ENCODE assay signal across 22 mouse cellular contexts in the genomic region with DNA sequence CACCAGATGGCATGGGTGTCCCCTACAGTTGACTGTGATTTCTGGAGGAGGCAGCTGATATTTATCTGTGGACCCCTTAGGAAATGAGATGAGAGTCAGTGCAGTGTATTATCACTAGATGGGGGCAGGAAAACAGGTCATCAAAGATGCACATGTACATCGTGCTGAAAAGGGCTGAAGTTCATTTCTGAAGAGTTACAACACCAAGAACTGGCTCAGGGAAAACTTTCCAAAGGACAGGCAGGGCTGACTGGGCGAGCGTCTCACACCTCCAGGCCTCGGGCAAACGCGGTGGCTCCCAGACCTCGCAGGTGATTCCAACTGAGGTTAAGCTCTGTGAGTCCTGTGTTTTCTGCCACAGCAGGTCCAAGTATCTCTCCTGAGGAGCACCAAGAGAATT. TPM values are rescaled to one million over a fixed set of nuclear protein-coding genes. Genes with fewer than 3 reads are reported as not detected.
A peak's percentile ranks its signal among the peaks of the same experiment; 100 is the strongest.
DNase-seq lines count a peak whose midpoint lies in the region; ATAC-seq and TF ChIP-seq lines count a peak whose summit lies in the region.
"Had no signal": no experiment of that assay in that cellular context is flagged by ENCODE, and none has a peak within 500 bp of the region (broad histone marks: within the 10 kb centered on the region; RNA-seq: fewer than 3 reads in every experiment).

No protein-coding gene starts in this region.

- H3K27me3 ChIP-seq in forebrain, embryonic 11.5 days (ENCODE audit: control insufficient read depth, insufficient read depth, low read length), result no peaks in the 10 kb centered on the region
- 0 out of 2 replicates have a peak, but pooled peaks cover 2% of the 10 kb centered on the region for H3K27me3 ChIP-seq in forebrain, embryonic 13.5 days
- H3K27me3 ChIP-seq in liver, adult 2 months (ENCODE audit: control insufficient read depth, insufficient read depth, low read length), result no peaks in the 10 kb centered on the region
- 0 out of 2 replicates have a peak, but pooled peaks cover 12% of the 10 kb centered on the region for H3K27me3 ChIP-seq in liver, embryonic 12.5 days (replicated peaks)
- H3K27me3 ChIP-seq in liver, postnatal 0 days (ENCODE audit: insufficient read depth, low read length), result no peaks in the 10 kb centered on the region
- H3K27me3 ChIP-seq in liver, embryonic 11.5 days (replicated peaks; ENCODE audit: control insufficient read depth, insufficient read depth, low read length), result no peaks in the 10 kb centered on the region
- H3K27me3 ChIP-seq: Patski had no signal

- peaks cover 19% of the 10 kb centered on the region for H3K4me1 ChIP-seq in forebrain, embryonic 11.5 days (replicated peaks; ENCODE audit: control insufficient read depth, insufficient read depth, low read length)
- peaks cover 16% of the 10 kb centered on the region for H3K4me1 ChIP-seq in forebrain, embryonic 13.5 days
- H3K4me1 ChIP-seq in liver, adult 2 months (ENCODE audit: control insufficient read depth, insufficient read depth, low read length), result peaks cover 17% of the 10 kb centered on the region
- H3K4me1 ChIP-seq in liver, embryonic 12.5 days, result peaks cover 39% of the 10 kb centered on the region
- peaks cover 27% of the 10 kb centered on the region for H3K4me1 ChIP-seq in liver, postnatal 0 days (ENCODE audit: insufficient read depth)
- peaks cover 27% of the 10 kb centered on the region for H3K4me1 ChIP-seq in liver, embryonic 11.5 days (replicated peaks; ENCODE audit: control insufficient read depth, insufficient read depth, low read length)

- H3K9me3 ChIP-seq in forebrain, embryonic 11.5 days (ENCODE audit: control insufficient read depth, low read length), result no peaks in the 10 kb centered on the region
- H3K9me3 ChIP-seq in forebrain, embryonic 13.5 days (replicated peaks), result no peaks in the 10 kb centered on the region
- no peaks in the 10 kb centered on the region for H3K9me3 ChIP-seq in liver, embryonic 12.5 days (replicated peaks)
- peaks cover under 1% of the 10 kb centered on the region; the same call in 1 of the 2 replicates for H3K9me3 ChIP-seq in liver, postnatal 0 days (ENCODE audit: low read length)
- H3K9me3 ChIP-seq in liver, embryonic 11.5 days (ENCODE audit: control insufficient read depth, low read length), result no peaks in the 10 kb centered on the region
- H3K9me3 ChIP-seq: G1E had no signal

- H3K9ac ChIP-seq in forebrain, embryonic 11.5 days (ENCODE audit: low read length), result no peak overlapping the region
- no peak overlapping the region for H3K9ac ChIP-seq in forebrain, embryonic 13.5 days
- no peak overlapping the region for H3K9ac ChIP-seq in liver, adult 2 months (ENCODE audit: low read depth, low read length)
- no peak overlapping the region for H3K9ac ChIP-seq in liver, embryonic 12.5 days
- no peak overlapping the region for H3K9ac ChIP-seq in liver, postnatal 0 days (replicated peaks)
- no peak overlapping the region for H3K9ac ChIP-seq in liver, embryonic 11.5 days (ENCODE audit: low read depth, low read length)

- no peak overlapping the region for H3K4me3 ChIP-seq in forebrain, embryonic 11.5 days (ENCODE audit: low read depth, low read length)
- no peak overlapping the region for H3K4me3 ChIP-seq in forebrain, embryonic 13.5 days
- no peak overlapping the region for H3K4me3 ChIP-seq in liver, adult 2 months (ENCODE audit: insufficient read depth, low read depth, low read length)
- H3K4me3 ChIP-seq in liver, embryonic 12.5 days, result no peak overlapping the region
- no peak overlapping the region for H3K4me3 ChIP-seq in liver, postnatal 0 days (ENCODE audit: low read depth, low read length)
- no peak overlapping the region for H3K4me3 ChIP-seq in liver, embryonic 11.5 days (ENCODE audit: low read depth, low read length)

- H3K36me3 ChIP-seq in forebrain, embryonic 11.5 days (ENCODE audit: control insufficient read depth, insufficient read depth, low read length), result no peaks in the 10 kb centered on the region
- H3K36me3 ChIP-seq in forebrain, embryonic 13.5 days (ENCODE audit: poor library complexity, severe bottlenecking), result no peaks in the 10 kb centered on the region
- H3K36me3 ChIP-seq in liver, adult 2 months (ENCODE audit: control insufficient read depth, insufficient read depth, low read length), result no peaks in the 10 kb centered on the region
- no peaks in the 10 kb centered on the region for H3K36me3 ChIP-seq in liver, embryonic 12.5 days
- no peaks in the 10 kb centered on the region for H3K36me3 ChIP-seq in liver, postnatal 0 days (replicated peaks; ENCODE audit: insufficient read depth, low read length)
- H3K36me3 ChIP-seq in liver, embryonic 11.5 days (ENCODE audit: control insufficient read depth, insufficient read depth, low read length), result no peaks in the 10 kb centered on the region
- H3K36me3 ChIP-seq: G1E had no signal

- TF ChIP-seq POLR2A in liver, adult 2 months (IDR thresholded peaks at IDR 0.05; ENCODE audit: extremely low read depth, insufficient read depth, low read length), result no peak

- no peak overlapping the region for H3K27ac ChIP-seq in forebrain, embryonic 11.5 days (ENCODE audit: low read depth, low read length)
- H3K27ac ChIP-seq in forebrain, embryonic 13.5 days, result no peak overlapping the region
- H3K27ac ChIP-seq in liver, adult 2 months (replicated peaks; ENCODE audit: insufficient read depth, low read depth, low read length), result peak overlapping the region; percentile 28; the same call in 1 of the 2 replicates
- H3K27ac ChIP-seq in liver, embryonic 12.5 days, result no peak overlapping the region
- peak overlapping the region; percentile 69 for H3K27ac ChIP-seq in liver, postnatal 0 days (ENCODE audit: low read depth)
- no peak overlapping the region for H3K27ac ChIP-seq in liver, embryonic 11.5 days (ENCODE audit: low read depth, low read length)

- no peak for TF ChIP-seq EP300 in liver, postnatal 0 days (IDR thresholded peaks at IDR 0.05; ENCODE audit: low read depth)

- no peaks in the 10 kb centered on the region for H3K79me2 ChIP-seq in liver, adult 2 months (ENCODE audit: control insufficient read depth, insufficient read depth, low read length)

- TF ChIP-seq CTCF in liver, adult 2 months (IDR thresholded peaks at IDR 0.05; ENCODE audit: low read depth, low read length), result no peak
- TF ChIP-seq CTCF in liver, postnatal 0 days (IDR thresholded peaks at IDR 0.05; ENCODE audit: low read depth), result no peak

- WGBS in forebrain, embryonic 11.5 days, result 90% methylated on average over 7 of the region's 7 CpGs
- 90% methylated on average over 7 of the region's 7 CpGs for WGBS in forebrain, embryonic 13.5 days
- WGBS in liver, adult 2 months, result 20% methylated on average over 7 of the region's 7 CpGs
- 50% methylated on average over 7 of the region's 7 CpGs for WGBS in liver, embryonic 12.5 days (ENCODE audit: insufficient replicate concordance)
- 63% methylated on average over 7 of the region's 7 CpGs for WGBS in liver, postnatal 0 days (ENCODE audit: insufficient replicate concordance)
- WGBS in liver, embryonic 11.5 days, result 59% methylated on average over 7 of the region's 7 CpGs

- no peak overlapping the region for H3K4me2 ChIP-seq in forebrain, embryonic 11.5 days (ENCODE audit: low read depth, low read length, severe bottlenecking)
- H3K4me2 ChIP-seq in forebrain, embryonic 13.5 days, result no peak overlapping the region
- H3K4me2 ChIP-seq in liver, embryonic 12.5 days, result no peak overlapping the region
- H3K4me2 ChIP-seq in liver, postnatal 0 days (ENCODE audit: low read depth, low read length), result no peak overlapping the region
- no peak overlapping the region for H3K4me2 ChIP-seq in liver, embryonic 11.5 days

- ATAC-seq in forebrain, embryonic 11.5 days (replicated peaks; ENCODE audit: low FRiP score), result no peak
- ATAC-seq in forebrain, embryonic 13.5 days, result no peak
- ATAC-seq in liver, embryonic 12.5 days, result no peak
- ATAC-seq in liver, postnatal 0 days, result peak; percentile 78
- ATAC-seq in liver, embryonic 11.5 days (replicated peaks; ENCODE audit: low FRiP score), result no peak
- ATAC-seq: activated CD4-positive, CD25-positive, alpha-beta regulatory T cell, adult 4 months; CD4-positive, CD25-positive, alpha-beta regulatory T cell, adult 4 months; Patski had no signal

- peak; percentile 36 for DNase-seq in forebrain, embryonic 11.5 days (ENCODE audit: low spot score)
- peak; percentile 72 for DNase-seq in liver, adult 2 months (ENCODE audit: extremely low read depth, low read depth, low spot score)
- DNase-seq in liver, postnatal 0 days, result peak; percentile 38
- DNase-seq in liver, embryonic 11.5 days (ENCODE audit: low spot score), result no peak
- DNase-seq: adrenal gland, adult 2 months; adrenal gland, adult 8-10 months; adrenal gland, postnatal 10 days; adrenal gland, postnatal 14 days; adrenal gland, postnatal 25 days; adrenal gland, postnatal 36 days; B cell, adult 2 months; cerebellum, adult 11 months; cerebellum, adult 11-12 months; cerebellum, adult 18-20 months had no signal

RNA-seq across cellular contexts. Expression of a gene that starts 8.2 kb away (rescaled TPM):
- 0.12 and 0.57 TPM in 2 replicates for polyA plus RNA-seq in forebrain, embryonic 11.5 days (2014; fragmentation: Nextera tagmentation; extraction: Ambion mirVana)
- polyA plus RNA-seq in forebrain, embryonic 13.5 days (2015; fragmentation: Nextera tagmentation; extraction: Ambion mirVana), result 0.32 and 0.77 TPM in 2 replicates
- not detected in 2 replicates for total RNA-seq in liver, adult 2 months (2014; rRNA removed)
- polyA plus RNA-seq in liver, adult 2 months (2012; rRNA removed), result not detected in 2 replicates
- 0.07 TPM in 1 of 2 replicates, not detected in the other for polyA plus RNA-seq in liver, embryonic 12.5 days (2016; fragmentation: Nextera tagmentation; extraction: Ambion mirVana)
- polyA plus RNA-seq in liver, postnatal 0 days (2015; fragmentation: Nextera tagmentation; extraction: Ambion mirVana), result 0.05 and 0.06 TPM in 2 replicates
- not detected in 2 replicates for polyA plus RNA-seq in liver, embryonic 11.5 days (2014; fragmentation: Nextera tagmentation; extraction: Ambion mirVana)
- total RNA-seq: adrenal gland, adult 18-20 months; adrenal gland, adult 2 months; adrenal gland, postnatal 36 days; CH12.LX had no signal
- polyA plus RNA-seq: activated CD4-positive, CD25-positive, alpha-beta regulatory T cell, adult 4 months; adrenal gland, adult 2 months; CD4-positive, CD25-positive, alpha-beta regulatory T cell, adult 4 months had no signal

RNA-seq across cellular contexts. Expression of a gene that starts 8.8 kb away (rescaled TPM):
- polyA plus RNA-seq in forebrain, embryonic 11.5 days (2014; fragmentation: Nextera tagmentation; extraction: Ambion mirVana), result 0.35 and 0.75 TPM in 2 replicates
- polyA plus RNA-seq in forebrain, embryonic 13.5 days (2015; fragmentation: Nextera tagmentation; extraction: Ambion mirVana), result 0.84 and 0.97 TPM in 2 replicates
- total RNA-seq in liver, adult 2 months (2014; rRNA removed), result under 0.01 TPM in 1 of 2 replicates, not detected in the other
- 0.12 TPM in 1 of 2 replicates, not detected in the other for polyA plus RNA-seq in liver, adult 2 months (2012; rRNA removed)
- 0.08 TPM in 2 replicates for polyA plus RNA-seq in liver, embryonic 12.5 days (2016; fragmentation: Nextera tagmentation; extraction: Ambion mirVana)
- 0.14 and 0.18 TPM in 2 replicates for polyA plus RNA-seq in liver, postnatal 0 days (2015; fragmentation: Nextera tagmentation; extraction: Ambion mirVana)
- 0.06 and 0.07 TPM in 2 replicates for polyA plus RNA-seq in liver, embryonic 11.5 days (2014; fragmentation: Nextera tagmentation; extraction: Ambion mirVana)
- total RNA-seq: CH12.LX had no signal
- polyA plus RNA-seq: activated CD4-positive, CD25-positive, alpha-beta regulatory T cell, adult 4 months; CD4-positive, CD25-positive, alpha-beta regulatory T cell, adult 4 months; G1E had no signal

RNA-seq across cellular contexts. Expression of a gene that starts 21.9 kb away (rescaled TPM):
- polyA plus RNA-seq in forebrain, embryonic 11.5 days (2014; fragmentation: Nextera tagmentation; extraction: Ambion mirVana), result 50.2 and 55.6 TPM in 2 replicates
- polyA plus RNA-seq in forebrain, embryonic 13.5 days (2015; fragmentation: Nextera tagmentation; extraction: Ambion mirVana), result 58.3 and 59.2 TPM in 2 replicates
- total RNA-seq in liver, adult 2 months (2014; rRNA removed), result 15.1 and 18.8 TPM in 2 replicates
- polyA plus RNA-seq in liver, adult 2 months (2012; rRNA removed), result 47.9 and 49.2 TPM in 2 replicates
- polyA plus RNA-seq in liver, embryonic 12.5 days (2016; fragmentation: Nextera tagmentation; extraction: Ambion mirVana), result 34.2 and 36.6 TPM in 2 replicates
- 21.3 and 24.4 TPM in 2 replicates for polyA plus RNA-seq in liver, postnatal 0 days (2015; fragmentation: Nextera tagmentation; extraction: Ambion mirVana)
- polyA plus RNA-seq in liver, embryonic 11.5 days (2014; fragmentation: Nextera tagmentation; extraction: Ambion mirVana), result 45.1 and 46.5 TPM in 2 replicates

RNA-seq across cellular contexts. Expression of a gene that starts 30.2 kb away (rescaled TPM):
- 3.1 and 4.0 TPM in 2 replicates for polyA plus RNA-seq in forebrain, embryonic 11.5 days (2014; fragmentation: Nextera tagmentation; extraction: Ambion mirVana)
- 11.1 and 13.8 TPM in 2 replicates for polyA plus RNA-seq in forebrain, embryonic 13.5 days (2015; fragmentation: Nextera tagmentation; extraction: Ambion mirVana)
- total RNA-seq in liver, adult 2 months (2014; rRNA removed), result 0.74 TPM in 2 replicates
- 1.9 and 5.3 TPM in 2 replicates for polyA plus RNA-seq in liver, adult 2 months (2012; rRNA removed)
- polyA plus RNA-seq in liver, embryonic 12.5 days (2016; fragmentation: Nextera tagmentation; extraction: Ambion mirVana), result 1.7 TPM in 2 replicates
- polyA plus RNA-seq in liver, postnatal 0 days (2015; fragmentation: Nextera tagmentation; extraction: Ambion mirVana), result 3.3 and 3.7 TPM in 2 replicates
- 2.0 and 2.1 TPM in 2 replicates for polyA plus RNA-seq in liver, embryonic 11.5 days (2014; fragmentation: Nextera tagmentation; extraction: Ambion mirVana)
- polyA plus RNA-seq: G1E had no signal

RNA-seq across cellular contexts. Expression of a gene that starts 44.3 kb away (rescaled TPM):
- 97.5 and 106 TPM in 2 replicates for polyA plus RNA-seq in forebrain, embryonic 11.5 days (2014; fragmentation: Nextera tagmentation; extraction: Ambion mirVana)
- polyA plus RNA-seq in forebrain, embryonic 13.5 days (2015; fragmentation: Nextera tagmentation; extraction: Ambion mirVana), result 102 and 110 TPM in 2 replicates
- total RNA-seq in liver, adult 2 months (2014; rRNA removed), result 39.0 and 53.0 TPM in 2 replicates
- polyA plus RNA-seq in liver, adult 2 months (2012; rRNA removed), result 83.5 and 96.7 TPM in 2 replicates
- 31.4 and 34.8 TPM in 2 replicates for polyA plus RNA-seq in liver, embryonic 12.5 days (2016; fragmentation: Nextera tagmentation; extraction: Ambion mirVana)
- polyA plus RNA-seq in liver, postnatal 0 days (2015; fragmentation: Nextera tagmentation; extraction: Ambion mirVana), result 16.8 and 18.7 TPM in 2 replicates
- 50.2 and 54.8 TPM in 2 replicates for polyA plus RNA-seq in liver, embryonic 11.5 days (2014; fragmentation: Nextera tagmentation; extraction: Ambion mirVana)

Comparison
In these comparisons a context has a peak if more than half of its experiments do, and no peak if none do; other contexts are left out.
1. H3K27ac ChIP-seq: peak in liver, adult 2 months (single experiment) and liver, postnatal 0 days (single experiment); none in forebrain, embryonic 11.5 days (single experiment), forebrain, embryonic 13.5 days (single experiment), liver, embryonic 12.5 days (single experiment) and liver, embryonic 11.5 days (single experiment).